Mouse (Mus musculus): ENCODE measurements around the gene Tmbim6.

Tmbim6 gene

GRCm38 (mm10) chr15:99392486-99393385 is at the start of gene Tmbim6:
Gene Tmbim6 (plus strand): TSS chr15:99392882.
- peak; percentile 99 for DNase-seq (ENCODE audit: extremely low read depth, low read depth, low spot score)

- DNase-seq (ENCODE audit: extremely low read depth, low read depth, low spot score): no peak
Measured at GRCm38 (mm10) chr15:99343414-99344147, 49.1 kb upstream of the Tmbim6 start.

- no peak for DNase-seq (ENCODE audit: extremely low read depth, low read depth, low spot score)
Measured at GRCm38 (mm10) chr15:99344148-99344870, 48.4 kb upstream of the Tmbim6 start.

GRCm38 (mm10) chr15:99344961-99345360 is 47.7 kb upstream of the Tmbim6 start:
- DNase-seq (ENCODE audit: extremely low read depth, low read depth, low spot score): no peak

GRCm38 (mm10) chr15:99351610-99352009 is 41.1 kb upstream of the Tmbim6 start:
- no peak for DNase-seq (ENCODE audit: extremely low read depth, low read depth, low spot score)

- no peak for DNase-seq (ENCODE audit: extremely low read depth, low read depth, low spot score)
Measured at GRCm38 (mm10) chr15:99352306-99352705, 40.4 kb upstream of the Tmbim6 start.

- DNase-seq (ENCODE audit: extremely low read depth, low read depth, low spot score): no peak
Measured at GRCm38 (mm10) chr15:99355660-99356059, 37.0 kb upstream of the Tmbim6 start.

GRCm38 (mm10) chr15:99356462-99356861 is 36.2 kb upstream of the Tmbim6 start:
- no peak for DNase-seq (ENCODE audit: extremely low read depth, low read depth, low spot score)

- DNase-seq (ENCODE audit: extremely low read depth, low read depth, low spot score): no peak
Measured at GRCm38 (mm10) chr15:99358952-99359351, 33.7 kb upstream of the Tmbim6 start.

GRCm38 (mm10) chr15:99364022-99364530 is 28.6 kb upstream of the Tmbim6 start:
- DNase-seq (ENCODE audit: extremely low read depth, low read depth, low spot score): no peak

- DNase-seq (ENCODE audit: extremely low read depth, low read depth, low spot score): no peak
Measured at GRCm38 (mm10) chr15:99364921-99365320, 27.8 kb upstream of the Tmbim6 start.

GRCm38 (mm10) chr15:99368583-99369266 is 24.0 kb upstream of the Tmbim6 start:
- no peak for DNase-seq (ENCODE audit: extremely low read depth, low read depth, low spot score)

GRCm38 (mm10) chr15:99369391-99370171 is 23.1 kb upstream of the Tmbim6 start:
- no peak for DNase-seq (ENCODE audit: extremely low read depth, low read depth, low spot score)

- no peak for DNase-seq (ENCODE audit: extremely low read depth, low read depth, low spot score)
Measured at GRCm38 (mm10) chr15:99370259-99370691, 22.4 kb upstream of the Tmbim6 start, which contains the start of gene Fmnl3. Gene Fmnl3 (minus strand): TSS chr15:99370482.

GRCm38 (mm10) chr15:99371526-99372340 is 20.9 kb upstream of the Tmbim6 start:
- no peak for DNase-seq (ENCODE audit: extremely low read depth, low read depth, low spot score)

GRCm38 (mm10) chr15:99372761-99373160 is 19.9 kb upstream of the Tmbim6 start:
- DNase-seq (ENCODE audit: extremely low read depth, low read depth, low spot score): no peak

- no peak for DNase-seq (ENCODE audit: extremely low read depth, low read depth, low spot score)
Measured at GRCm38 (mm10) chr15:99375036-99375435, 17.6 kb upstream of the Tmbim6 start.

- DNase-seq (ENCODE audit: extremely low read depth, low read depth, low spot score): no peak
Measured at GRCm38 (mm10) chr15:99375581-99375980, 17.1 kb upstream of the Tmbim6 start.

GRCm38 (mm10) chr15:99376240-99376639 is 16.4 kb upstream of the Tmbim6 start:
- DNase-seq (ENCODE audit: extremely low read depth, low read depth, low spot score): no peak

Measured in fat pad, adult 2 months (tissue).